Comparison of ENCODE assay signal across 8 mouse cellular contexts in genomic region chr7:80199851-80200587, GRCm38 (mm10). TPM values are rescaled to one million over a fixed set of nuclear protein-coding genes. Genes with fewer than 3 reads are reported as not detected.
DNase-seq lines count a peak whose midpoint lies in the region; ATAC-seq lines count a peak whose summit lies in the region.

No protein-coding gene starts in this region.

- H3K27me3 ChIP-seq in kidney, embryonic 16.5 days (ENCODE audit: insufficient read depth, low read length) = no peaks in the 10 kb centered on the region
- H3K27me3 ChIP-seq in embryonic facial prominence, embryonic 12.5 days = no peaks in the 10 kb centered on the region
- no peaks in the 10 kb centered on the region for H3K27me3 ChIP-seq in intestine, embryonic 16.5 days (replicated peaks; ENCODE audit: control insufficient read depth, insufficient read depth, low read length)
- no peaks in the 10 kb centered on the region for H3K27me3 ChIP-seq in neural tube, embryonic 12.5 days (replicated peaks)

- ATAC-seq in kidney, embryonic 16.5 days (ENCODE audit: low FRiP score, low TSS enrichment) = no peak
- ATAC-seq in embryonic facial prominence, embryonic 12.5 days (ENCODE audit: insufficient number of reproducible peaks, insufficient read depth, low FRiP score, low TSS enrichment) = no peak
- no peak for ATAC-seq in intestine, embryonic 16.5 days
- ATAC-seq in neural tube, embryonic 12.5 days (ENCODE audit: low FRiP score, low read depth) = no peak

- no peaks in the 10 kb centered on the region for H3K36me3 ChIP-seq in kidney, embryonic 16.5 days (ENCODE audit: insufficient read depth, low read length)
- no peaks in the 10 kb centered on the region for H3K36me3 ChIP-seq in embryonic facial prominence, embryonic 12.5 days
- H3K36me3 ChIP-seq in intestine, embryonic 16.5 days (ENCODE audit: control insufficient read depth, insufficient read depth, low read length) = no peaks in the 10 kb centered on the region
- H3K36me3 ChIP-seq in neural tube, embryonic 12.5 days = peaks cover 3% of the 10 kb centered on the region; the same call in 1 of the 2 replicates

- H3K4me2 ChIP-seq in kidney, embryonic 16.5 days (replicated peaks; ENCODE audit: low read depth, low read length) = peak overlapping the region; percentile 89
- H3K4me2 ChIP-seq in embryonic facial prominence, embryonic 12.5 days (replicated peaks) = peak overlapping the region; percentile 80
- peak overlapping the region; percentile 69 for H3K4me2 ChIP-seq in intestine, embryonic 16.5 days (ENCODE audit: low read depth, low read length)
- peak overlapping the region; percentile 77 for H3K4me2 ChIP-seq in neural tube, embryonic 12.5 days (replicated peaks)

- no peak overlapping the region for H3K27ac ChIP-seq in kidney, embryonic 16.5 days (ENCODE audit: low read length)
- no peak overlapping the region for H3K27ac ChIP-seq in embryonic facial prominence, embryonic 12.5 days
- no peak overlapping the region for H3K27ac ChIP-seq in intestine, embryonic 16.5 days (ENCODE audit: low read length)
- no peak overlapping the region for H3K27ac ChIP-seq in neural tube, embryonic 12.5 days

- WGBS in kidney, embryonic 16.5 days = 50% methylated on average over 11 of the region's 11 CpGs
- WGBS in embryonic facial prominence, embryonic 12.5 days = 69% methylated on average over 11 of the region's 11 CpGs
- 71% methylated on average over 11 of the region's 11 CpGs for WGBS in intestine, embryonic 16.5 days
- WGBS in neural tube, embryonic 12.5 days = 66% methylated on average over 11 of the region's 11 CpGs

- peaks cover 47% of the 10 kb centered on the region for H3K4me1 ChIP-seq in kidney, embryonic 16.5 days (ENCODE audit: insufficient read depth, low read length)
- peaks cover 29% of the 10 kb centered on the region for H3K4me1 ChIP-seq in embryonic facial prominence, embryonic 12.5 days
- H3K4me1 ChIP-seq in intestine, embryonic 16.5 days (ENCODE audit: control insufficient read depth, insufficient read depth, low read length) = peaks cover 44% of the 10 kb centered on the region
- H3K4me1 ChIP-seq in neural tube, embryonic 12.5 days = peaks cover 67% of the 10 kb centered on the region

- peak overlapping the region; percentile 71 for H3K4me3 ChIP-seq in kidney, embryonic 16.5 days (ENCODE audit: low read length)
- peak overlapping the region; percentile 69; the same call in 1 of the 2 replicates for H3K4me3 ChIP-seq in embryonic facial prominence, embryonic 12.5 days
- H3K4me3 ChIP-seq in intestine, embryonic 16.5 days (ENCODE audit: low read length) = peak overlapping the region; percentile 85
- no peak overlapping the region for H3K4me3 ChIP-seq in neural tube, embryonic 12.5 days

- H3K9ac ChIP-seq in kidney, embryonic 16.5 days (replicated peaks; ENCODE audit: low read length) = peak overlapping the region; percentile 79; the same call in 1 of the 2 replicates
- no peak overlapping the region; the same call in 1 of the 2 replicates for H3K9ac ChIP-seq in embryonic facial prominence, embryonic 12.5 days
- H3K9ac ChIP-seq in intestine, embryonic 16.5 days (ENCODE audit: low read depth, low read length) = peak overlapping the region; percentile 86; the same call in 1 of the 2 replicates
- no peak overlapping the region for H3K9ac ChIP-seq in neural tube, embryonic 12.5 days

- no peaks in the 10 kb centered on the region for H3K9me3 ChIP-seq in kidney, embryonic 16.5 days (ENCODE audit: low read length)
- no peaks in the 10 kb centered on the region for H3K9me3 ChIP-seq in embryonic facial prominence, embryonic 12.5 days
- H3K9me3 ChIP-seq in intestine, embryonic 16.5 days (ENCODE audit: control insufficient read depth, low read length) = no peaks in the 10 kb centered on the region
- no peaks in the 10 kb centered on the region for H3K9me3 ChIP-seq in neural tube, embryonic 12.5 days

- no peak for DNase-seq in kidney, adult 9 months
- DNase-seq in layer of hippocampus, adult 9-10 months (ENCODE audit: low spot score) = no peak
- DNase-seq in testis, postnatal 14 days (ENCODE audit: low spot score) = no peak
- DNase-seq in heart, adult 9 months (ENCODE audit: low spot score in 2 of 2) = no peak

RNA-seq across cellular contexts. Expression of gene Sema4b, which starts 13.4 kb away (rescaled TPM):
- 17.7 and 23.7 TPM in 2 replicates for polyA plus RNA-seq in kidney, embryonic 16.5 days (2015; fragmentation: Nextera tagmentation; extraction: Ambion mirVana)
- polyA plus RNA-seq in embryonic facial prominence, embryonic 12.5 days (2016; fragmentation: Nextera tagmentation; extraction: Ambion mirVana) = 14.6 and 14.9 TPM in 2 replicates
- polyA plus RNA-seq in intestine, embryonic 16.5 days (2015; fragmentation: Nextera tagmentation; extraction: Ambion mirVana) = 14.9 and 16.3 TPM in 2 replicates
- 18.9 and 20.5 TPM in 2 replicates for polyA plus RNA-seq in neural tube, embryonic 12.5 days (2016; fragmentation: Nextera tagmentation; extraction: Ambion mirVana)

RNA-seq across cellular contexts. Expression of gene Cib1, which starts 32.6 kb away (rescaled TPM):
- polyA plus RNA-seq in kidney, embryonic 16.5 days (2015; fragmentation: Nextera tagmentation; extraction: Ambion mirVana) = 131 and 144 TPM in 2 replicates
- 54.2 and 56.0 TPM in 2 replicates for polyA plus RNA-seq in embryonic facial prominence, embryonic 12.5 days (2016; fragmentation: Nextera tagmentation; extraction: Ambion mirVana)
- polyA plus RNA-seq in intestine, embryonic 16.5 days (2015; fragmentation: Nextera tagmentation; extraction: Ambion mirVana) = 285 and 306 TPM in 2 replicates
- 43.1 and 47.5 TPM in 2 replicates for polyA plus RNA-seq in neural tube, embryonic 12.5 days (2016; fragmentation: Nextera tagmentation; extraction: Ambion mirVana)

RNA-seq across cellular contexts. Expression of gene Gdpgp1, which starts 32.6 kb away (rescaled TPM):
- polyA plus RNA-seq in kidney, embryonic 16.5 days (2015; fragmentation: Nextera tagmentation; extraction: Ambion mirVana) = 3.5 and 4.0 TPM in 2 replicates
- 3.7 and 4.0 TPM in 2 replicates for polyA plus RNA-seq in embryonic facial prominence, embryonic 12.5 days (2016; fragmentation: Nextera tagmentation; extraction: Ambion mirVana)
- 7.6 and 8.1 TPM in 2 replicates for polyA plus RNA-seq in intestine, embryonic 16.5 days (2015; fragmentation: Nextera tagmentation; extraction: Ambion mirVana)
- polyA plus RNA-seq in neural tube, embryonic 12.5 days (2016; fragmentation: Nextera tagmentation; extraction: Ambion mirVana) = 4.9 and 5.0 TPM in 2 replicates

RNA-seq across cellular contexts. Expression of gene Ttll13, which starts 46.2 kb away (rescaled TPM):
- polyA plus RNA-seq in kidney, embryonic 16.5 days (2015; fragmentation: Nextera tagmentation; extraction: Ambion mirVana) = 0.87 and 1.4 TPM in 2 replicates
- 0.59 and 1.2 TPM in 2 replicates for polyA plus RNA-seq in embryonic facial prominence, embryonic 12.5 days (2016; fragmentation: Nextera tagmentation; extraction: Ambion mirVana)
- 0.56 and 0.69 TPM in 2 replicates for polyA plus RNA-seq in intestine, embryonic 16.5 days (2015; fragmentation: Nextera tagmentation; extraction: Ambion mirVana)
- 1.2 and 2.0 TPM in 2 replicates for polyA plus RNA-seq in neural tube, embryonic 12.5 days (2016; fragmentation: Nextera tagmentation; extraction: Ambion mirVana)

Comparison
In these comparisons a context has a peak if more than half of its experiments do, and no peak if none do; other contexts are left out.
1. H3K9ac ChIP-seq: peak in kidney, embryonic 16.5 days (single experiment) and intestine, embryonic 16.5 days (single experiment); none in embryonic facial prominence, embryonic 12.5 days (single experiment) and neural tube, embryonic 12.5 days (single experiment).
2. Peak in every context shown above with its lines, with median percentiles within 50 percentile points of each other: H3K4me2 ChIP-seq.